Mouse (Mus musculus) liver, embryonic 13.5 days (tissue): ENCODE data around the gene Clcn2. TPM values are rescaled to one million over a fixed set of nuclear protein-coding genes. Genes with fewer than 3 reads are reported as not detected.

Experiments used
- ATAC-seq: fragments of 200-750 bp; cut with Nextera tagmentation; 2 replicates; pipeline ENCODE4 v1.8.0; 2017; ENCODE audit warnings: low read depth, mild to moderate bottlenecking, moderate number of reproducible peaks, moderate library complexity
- DNase-seq: peaks from one replicate; pipeline ENCODE4 v3.0.0; 2022
- H3K27ac ChIP-seq: fragments of 300-500 bp; sonication (generic); 2 replicates; pipeline ENCODE4 v1.5.1; 2015; ENCODE audit warnings: moderate library complexity, mild to moderate bottlenecking, inconsistent platforms
- H3K27me3 ChIP-seq: fragments of 300-500 bp; sonication (generic); 2 replicates; pipeline ENCODE4 v1.6.1; 2015; ENCODE audit warnings: mild to moderate bottlenecking, inconsistent platforms
- H3K36me3 ChIP-seq: fragments of 300-500 bp; sonication (generic); 2 replicates; pipeline ENCODE4 v1.6.1; 2015; ENCODE audit warnings: mild to moderate bottlenecking, inconsistent platforms
- H3K4me1 ChIP-seq: fragments of 300-500 bp; sonication (generic); replicated peaks from 2 replicates; pipeline ENCODE4 v1.6.1; 2015; ENCODE audit warnings: inconsistent platforms
- H3K4me2 ChIP-seq: fragments of 300-500 bp; sonication (generic); 2 replicates; pipeline ENCODE4 v1.6.1; 2015; ENCODE audit warnings: inconsistent platforms, mild to moderate bottlenecking, moderate library complexity
- H3K4me3 ChIP-seq: fragments of 300-500 bp; sonication (generic); replicated peaks from 2 replicates; pipeline ENCODE4 v1.5.1; 2015; ENCODE audit warnings: mild to moderate bottlenecking, inconsistent platforms
- H3K9ac ChIP-seq: fragments of 300-500 bp; sonication (generic); 2 replicates; pipeline ENCODE4 v1.6.1; 2015; ENCODE audit warnings: mild to moderate bottlenecking, inconsistent platforms
- H3K9me3 ChIP-seq: fragments of 300-500 bp; sonication (generic); replicated peaks from 2 replicates; pipeline ENCODE4 v1.6.1; 2016; ENCODE audit warnings: inconsistent platforms
- WGBS: fragments of 180-500 bp; shearing (Covaris S2); methylation state at CpG from one replicate; pipeline ENCODE4 v1.1.7; 2015; ENCODE audit not compliant: insufficient replicate concordance; 5-methylcytosine and 5-hydroxymethylcytosine counted together
- polyA plus RNA-seq: library from polyadenylated mRNA; unstranded; fragments of >200 nt; fragmentation: Nextera tagmentation; extraction: Ambion mirVana; gene quantifications from 2 replicates; pipeline ENCODE4 v1.2.1, GENCODE M21; 2015

Gene Clcn2
- 7.4 and 7.6 TPM in 2 replicates for polyA plus RNA-seq

GRCm38 (mm10) chr16:20717181-20717977 is at the start of gene Clcn2, which contains the start of gene Polr2h:
Gene Clcn2 (minus strand): TSS chr16:20717746.
Gene Polr2h (plus strand): TSS chr16:20717665.
- H3K4me3 ChIP-seq: peak within 1 kb of the TSS; percentile 83
- H3K27ac ChIP-seq: peak within 1 kb of the TSS; percentile 93
- peaks cover 33% of the 10 kb centered on the region for H3K36me3 ChIP-seq
- H3K4me1 ChIP-seq: peaks cover 62% of the 10 kb centered on the region
- ATAC-seq (peak; percentile 85), DNase-seq (peak; percentile 97)
- no peaks in the 10 kb centered on the region for H3K27me3 ChIP-seq
- under 1% methylated on average over 62 of the region's 62 CpGs for WGBS
- H3K4me2 ChIP-seq: peak within 1 kb of the TSS; percentile 98
- peak within 1 kb of the TSS; percentile 90 for H3K9ac ChIP-seq
- no peaks in the 10 kb centered on the region for H3K9me3 ChIP-seq

DNA sequence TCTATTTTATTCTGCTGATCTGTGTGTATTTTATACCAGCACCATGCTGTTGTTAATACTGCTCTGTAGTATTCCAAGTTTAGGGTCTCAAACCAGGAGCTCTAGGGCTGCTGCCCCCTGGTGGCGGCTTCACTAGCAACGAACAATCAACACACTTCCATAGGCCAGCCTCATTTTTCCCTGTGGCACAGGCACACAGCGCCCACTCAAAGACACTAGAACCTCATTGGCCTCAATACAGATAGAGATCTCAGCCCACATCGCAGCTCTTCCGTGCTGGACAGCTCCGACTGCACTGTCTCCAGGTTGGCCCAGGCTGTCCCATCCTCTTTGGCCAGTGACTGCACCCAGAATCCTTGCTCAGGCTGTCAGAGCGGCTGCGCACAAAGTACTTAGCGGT is 47.7 kb upstream of the Clcn2 start:
- Histone ChIP-seq H3K4me2 (no peak overlapping the region), H3K27me3 (no peaks in the 10 kb centered on the region), H3K4me3 (no peak overlapping the region), H3K9me3 (no peaks in the 10 kb centered on the region), H3K27ac (no peak overlapping the region), H3K9ac (no peak overlapping the region), H3K36me3 (no peaks in the 10 kb centered on the region), H3K4me1 (no peaks in the 10 kb centered on the region)
- ATAC-seq: peak; percentile 15; the same call in 1 of the 2 replicates
- WGBS: 39% methylated on average over 9 of the region's 9 CpGs
- DNase-seq: peak; percentile 10

- Histone ChIP-seq H3K9me3 (no peaks in the 10 kb centered on the region), H3K9ac (no peak overlapping the region), H3K4me2 (no peak overlapping the region), H3K4me3 (no peak overlapping the region), H3K36me3 (no peaks in the 10 kb centered on the region), H3K27ac (no peak overlapping the region), H3K4me1 (no peaks in the 10 kb centered on the region), H3K27me3 (no peaks in the 10 kb centered on the region; the same call in 1 of the 2 replicates)
- peak; percentile 13 for DNase-seq
- ATAC-seq: no peak
- 8% methylated on average over 3 of the region's 3 CpGs for WGBS
Measured at GRCm38 (mm10) chr16:20761681-20762080, 44.1 kb upstream of the Clcn2 start.

GRCm38 (mm10) chr16:20757385-20757784 is 39.8 kb upstream of the Clcn2 start:
- 53% methylated on average over 1 of the region's 1 CpGs for WGBS
- Histone ChIP-seq H3K36me3 (no peaks in the 10 kb centered on the region), H3K4me1 (no peaks in the 10 kb centered on the region), H3K9me3 (no peaks in the 10 kb centered on the region), H3K4me3 (no peak overlapping the region), H3K9ac (no peak overlapping the region), H3K4me2 (no peak overlapping the region), H3K27ac (no peak overlapping the region), H3K27me3 (no peaks in the 10 kb centered on the region; the same call in 1 of the 2 replicates)
- no peak for ATAC-seq
- DNase-seq: no peak

GRCm38 (mm10) chr16:20756052-20756451 is 38.5 kb upstream of the Clcn2 start:
- 75% methylated on average over 5 of the region's 5 CpGs for WGBS
- no peaks in the 10 kb centered on the region for H3K36me3 ChIP-seq
- H3K4me2 ChIP-seq: no peak overlapping the region
- DNase-seq (no peak), ATAC-seq (no peak)
- H3K4me1 ChIP-seq: no peaks in the 10 kb centered on the region
- H3K27me3 ChIP-seq: no peaks in the 10 kb centered on the region; the same call in 1 of the 2 replicates
- no peak overlapping the region for H3K4me3 ChIP-seq
- H3K27ac ChIP-seq: no peak overlapping the region
- H3K9me3 ChIP-seq: no peaks in the 10 kb centered on the region
- H3K9ac ChIP-seq: no peak overlapping the region

- Histone ChIP-seq H3K36me3 (no peaks in the 10 kb centered on the region), H3K27me3 (0 out of 2 replicates have a peak, but pooled peaks cover 5% of the 10 kb centered on the region), H3K4me3 (no peak overlapping the region), H3K4me2 (no peak overlapping the region), H3K9me3 (no peaks in the 10 kb centered on the region), H3K27ac (no peak overlapping the region), H3K4me1 (no peaks in the 10 kb centered on the region), H3K9ac (no peak overlapping the region)
- no peak for ATAC-seq
- DNase-seq: no peak
- 55% methylated on average over 8 of the region's 8 CpGs for WGBS
Measured at GRCm38 (mm10) chr16:20750518-20750917, 33.0 kb upstream of the Clcn2 start.

- no peak overlapping the region for H3K4me2 ChIP-seq
- H3K36me3 ChIP-seq: no peaks in the 10 kb centered on the region
- DNase-seq (no peak), ATAC-seq (no peak)
- no peaks in the 10 kb centered on the region for H3K4me1 ChIP-seq
- no peak overlapping the region for H3K4me3 ChIP-seq
- H3K27ac ChIP-seq: no peak overlapping the region
- WGBS: 63% methylated on average over 6 of the region's 6 CpGs
- H3K9me3 ChIP-seq: no peaks in the 10 kb centered on the region
- 0 out of 2 replicates have a peak, but pooled peaks cover 5% of the 10 kb centered on the region for H3K27me3 ChIP-seq
- no peak overlapping the region for H3K9ac ChIP-seq
Measured at GRCm38 (mm10) chr16:20746641-20747040, 29.1 kb upstream of the Clcn2 start.

DNA sequence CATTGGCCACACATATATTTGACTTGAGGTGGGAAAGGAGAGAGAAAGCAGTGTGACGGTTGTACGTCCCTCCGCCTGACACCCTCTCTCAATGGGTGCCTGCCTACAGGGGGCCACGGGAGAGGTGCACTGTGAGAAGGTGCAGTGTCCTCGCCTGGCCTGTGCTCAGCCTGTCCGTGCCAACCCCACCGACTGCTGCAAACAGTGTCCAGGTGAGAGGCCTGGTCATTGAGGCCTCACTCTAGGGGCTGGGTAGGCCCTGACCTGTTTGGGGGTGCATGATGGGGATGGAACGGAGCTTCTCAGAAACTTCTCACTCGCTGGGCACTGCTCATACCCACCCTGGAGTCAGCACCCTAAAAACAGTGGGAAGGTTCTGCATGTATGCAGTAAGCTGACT is 22.3 kb upstream of the Clcn2 start:
- 73% methylated on average over 9 of the region's 9 CpGs for WGBS
- H3K9ac ChIP-seq: no peak overlapping the region
- H3K4me3 ChIP-seq: no peak overlapping the region
- H3K9me3 ChIP-seq: no peaks in the 10 kb centered on the region
- H3K4me2 ChIP-seq: no peak overlapping the region
- no peaks in the 10 kb centered on the region for H3K36me3 ChIP-seq
- ATAC-seq (no peak), DNase-seq (no peak)
- H3K27ac ChIP-seq: no peak overlapping the region
- H3K4me1 ChIP-seq: no peaks in the 10 kb centered on the region
- peaks cover 38% of the 10 kb centered on the region for H3K27me3 ChIP-seq

DNA sequence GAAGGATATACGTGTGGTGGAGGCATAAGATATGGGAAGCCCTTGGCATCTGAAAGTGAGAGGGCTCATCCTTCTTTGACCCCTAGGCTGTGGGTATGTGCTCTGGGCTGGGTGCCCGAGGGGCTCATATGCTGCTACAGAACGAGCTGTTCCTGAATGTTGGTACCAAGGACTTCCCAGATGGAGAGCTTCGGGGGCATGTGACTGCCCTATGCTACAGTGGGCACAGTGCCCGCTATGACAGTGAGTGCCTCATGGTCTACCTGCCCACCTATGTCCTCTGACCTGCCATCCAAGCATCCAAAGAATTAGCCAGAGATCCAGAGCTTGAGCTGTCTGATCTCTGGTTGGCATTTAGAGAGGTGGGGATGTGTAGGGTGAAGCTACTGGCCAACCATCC is 19.3 kb upstream of the Clcn2 start:
- 47% methylated on average over 5 of the region's 5 CpGs for WGBS
- Histone ChIP-seq H3K4me1 (peaks cover 9% of the 10 kb centered on the region; the same call in 1 of the 2 replicates), H3K4me3 (no peak overlapping the region), H3K9ac (no peak overlapping the region), H3K27ac (no peak overlapping the region), H3K9me3 (no peaks in the 10 kb centered on the region), H3K36me3 (no peaks in the 10 kb centered on the region), H3K27me3 (peaks cover 68% of the 10 kb centered on the region), H3K4me2 (no peak overlapping the region)
- DNase-seq: no peak
- ATAC-seq: no peak

DNA sequence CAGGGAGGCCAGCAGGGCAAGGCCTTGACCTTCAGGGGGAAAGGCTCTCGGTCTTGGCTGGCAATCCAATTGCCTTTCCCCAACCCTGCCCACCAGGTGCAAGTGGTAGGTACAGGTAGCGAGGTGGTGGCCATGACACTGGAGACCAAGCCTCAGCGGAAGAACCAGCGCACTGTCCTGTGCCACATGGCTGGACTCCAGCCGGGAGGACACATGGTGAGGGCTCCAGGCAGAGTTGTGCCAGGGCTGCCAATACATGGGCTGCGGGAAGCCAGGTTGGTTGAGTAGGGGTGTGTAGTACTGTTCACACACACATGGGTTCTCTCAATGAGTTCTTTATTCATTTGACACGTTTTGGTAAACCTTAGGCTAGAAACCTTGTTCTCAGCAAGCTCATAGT is 18.6 kb upstream of the Clcn2 start:
- Histone ChIP-seq H3K4me3 (no peak overlapping the region), H3K9me3 (no peaks in the 10 kb centered on the region), H3K27ac (no peak overlapping the region), H3K9ac (no peak overlapping the region), H3K27me3 (peaks cover 75% of the 10 kb centered on the region), H3K36me3 (no peaks in the 10 kb centered on the region), H3K4me2 (no peak overlapping the region), H3K4me1 (peaks cover 9% of the 10 kb centered on the region; the same call in 1 of the 2 replicates)
- no peak for DNase-seq
- 67% methylated on average over 7 of the region's 7 CpGs for WGBS
- ATAC-seq: no peak

DNA sequence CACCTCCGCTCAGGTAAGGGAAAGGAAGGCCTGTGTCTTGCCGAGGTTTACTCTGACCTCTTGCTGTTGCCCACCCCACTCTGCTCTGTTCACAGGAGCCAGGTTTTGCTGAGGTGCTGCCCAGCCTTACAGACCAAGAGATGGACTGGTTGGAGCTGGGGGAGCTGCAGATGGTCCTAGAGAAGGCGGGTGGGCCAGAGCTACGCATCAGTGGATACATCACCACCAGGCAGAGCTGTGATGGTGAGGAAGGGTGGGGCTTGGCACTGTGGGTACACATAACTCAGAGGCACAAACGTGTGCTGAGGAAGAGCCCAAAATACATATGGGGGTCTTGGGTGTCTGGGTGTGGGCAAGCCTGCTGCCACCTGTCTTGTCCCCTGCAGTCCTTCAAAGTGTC is 18.1 kb upstream of the Clcn2 start:
- H3K4me1 ChIP-seq: peaks cover 9% of the 10 kb centered on the region; the same call in 1 of the 2 replicates
- no peaks in the 10 kb centered on the region for H3K9me3 ChIP-seq
- DNase-seq (no peak), ATAC-seq (no peak)
- no peak overlapping the region for H3K4me3 ChIP-seq
- 47% methylated on average over 5 of the region's 5 CpGs for WGBS
- H3K36me3 ChIP-seq: no peaks in the 10 kb centered on the region
- peaks cover 80% of the 10 kb centered on the region for H3K27me3 ChIP-seq
- H3K4me2 ChIP-seq: no peak overlapping the region
- H3K9ac ChIP-seq: no peak overlapping the region
- no peak overlapping the region for H3K27ac ChIP-seq
